Mouse (Mus musculus) neural tube, embryonic 12.5 days (tissue): ENCODE measurements around the gene Pxdn. TPM values are rescaled to one million over a fixed set of nuclear protein-coding genes. Genes with fewer than 3 reads are reported as not detected.
A peak's percentile ranks its signal among the peaks of the same experiment; 100 is the strongest.

Source experiments
- ATAC-seq: fragments of 200-750 bp; cut with Nextera tagmentation; 2 replicates; pipeline ENCODE4 v1.8.0; 2017; ENCODE audit warnings: low read depth, mild to moderate bottlenecking, moderate TSS enrichment, moderate library complexity; ENCODE audit not compliant: low FRiP score
- H3K27ac ChIP-seq: fragments of 300-500 bp; sonication (generic); 2 replicates; pipeline ENCODE4 v1.5.1; 2016
- H3K27me3 ChIP-seq: fragments of 300-500 bp; sonication (generic); replicated peaks from 2 replicates; pipeline ENCODE4 v1.6.1; 2016; ENCODE audit warnings: mild to moderate bottlenecking
- H3K36me3 ChIP-seq: fragments of 300-500 bp; sonication (generic); 2 replicates; pipeline ENCODE4 v1.6.1; 2016; ENCODE audit warnings: mild to moderate bottlenecking
- H3K4me1 ChIP-seq: fragments of 300-500 bp; sonication (generic); 2 replicates; pipeline ENCODE4 v1.6.1; 2016
- H3K4me2 ChIP-seq: fragments of 300-500 bp; sonication (generic); replicated peaks from 2 replicates; pipeline ENCODE4 v1.6.1; 2016; ENCODE audit warnings: mild to moderate bottlenecking
- H3K4me3 ChIP-seq: fragments of 300-500 bp; sonication (generic); 2 replicates; pipeline ENCODE4 v1.5.1; 2016
- H3K9ac ChIP-seq: fragments of 300-500 bp; sonication (generic); 2 replicates; pipeline ENCODE4 v1.6.1; 2016; ENCODE audit warnings: mild to moderate bottlenecking
- H3K9me3 ChIP-seq: fragments of 300-500 bp; sonication (generic); 2 replicates; pipeline ENCODE4 v1.6.1; 2016; ENCODE audit warnings: mild to moderate bottlenecking
- WGBS: fragments of 180-500 bp; shearing (Covaris S2); methylation state at CpG from one replicate; pipeline ENCODE4 v1.1.7; 2016; 5-methylcytosine and 5-hydroxymethylcytosine counted together
- polyA plus RNA-seq: library from polyadenylated mRNA; unstranded; fragments of >200 nt; fragmentation: Nextera tagmentation; extraction: Ambion mirVana; gene quantifications from 2 replicates; pipeline ENCODE4 v1.2.1, GENCODE M21; 2016

The Pxdn gene
- polyA plus RNA-seq, 1 experiment from 2014 or later = 74.1 TPM

GRCm38 (mm10) chr12:30003680-30004364 is 66.4 kb downstream of the Pxdn start:
- ATAC-seq = peak; percentile 68
- Histone ChIP-seq H3K27me3 (no peaks in the 10 kb centered on the region), H3K9ac (no peak overlapping the region), H3K9me3 (no peaks in the 10 kb centered on the region), H3K4me1 (peaks cover 6% of the 10 kb centered on the region; the same call in 1 of the 2 replicates), H3K4me3 (no peak overlapping the region), H3K4me2 (no peak overlapping the region), H3K36me3 (peaks cover 87% of the 10 kb centered on the region), H3K27ac (0 out of 2 replicates have a peak overlapping the region, but pooled peaks have one; percentile 1)
- WGBS = 61% methylated on average over 14 of the region's 14 CpGs

- ATAC-seq = peak; percentile 33; the same call in 1 of the 2 replicates
- no peak overlapping the region for H3K27ac ChIP-seq
Measured at GRCm38 (mm10) chr12:30004365-30004723, 66.9 kb downstream of the Pxdn start.

GRCm38 (mm10) chr12:30006586-30006985 is 69.2 kb downstream of the Pxdn start:
- WGBS = 87% methylated on average over 9 of the region's 9 CpGs

More at GRCm38 (mm10) chr12:30004365-30004723, 66.9 kb downstream of the Pxdn start:
- Histone ChIP-seq H3K4me3 (no peak overlapping the region), H3K4me1 (peaks cover 6% of the 10 kb centered on the region; the same call in 1 of the 2 replicates), H3K9me3 (no peaks in the 10 kb centered on the region), H3K9ac (no peak overlapping the region), H3K36me3 (peaks cover 86% of the 10 kb centered on the region), H3K4me2 (no peak overlapping the region), H3K27me3 (no peaks in the 10 kb centered on the region)
- WGBS = 71% methylated on average over 5 of the region's 5 CpGs

GRCm38 (mm10) chr12:30008741-30009140 is 71.3 kb downstream of the Pxdn start:
- ATAC-seq = no peak
- H3K4me1 ChIP-seq = peaks cover 2% of the 10 kb centered on the region; the same call in 1 of the 2 replicates
- WGBS = 91% methylated on average over 5 of the region's 5 CpGs
- no peak overlapping the region for H3K4me2 ChIP-seq
- no peak overlapping the region for H3K27ac ChIP-seq
- H3K4me3 ChIP-seq = no peak overlapping the region
- H3K9ac ChIP-seq = no peak overlapping the region
- peaks cover 81% of the 10 kb centered on the region for H3K36me3 ChIP-seq
- H3K9me3 ChIP-seq = no peaks in the 10 kb centered on the region
- H3K27me3 ChIP-seq = no peaks in the 10 kb centered on the region

More at GRCm38 (mm10) chr12:30006586-30006985, 69.2 kb downstream of the Pxdn start:
- Histone ChIP-seq H3K4me3 (no peak overlapping the region), H3K9me3 (no peaks in the 10 kb centered on the region), H3K4me1 (peaks cover 6% of the 10 kb centered on the region; the same call in 1 of the 2 replicates), H3K27ac (no peak overlapping the region), H3K9ac (no peak overlapping the region), H3K27me3 (no peaks in the 10 kb centered on the region), H3K4me2 (no peak overlapping the region), H3K36me3 (peaks cover 81% of the 10 kb centered on the region)
- ATAC-seq = no peak

GRCm38 (mm10) chr12:30015501-30015900 is 78.1 kb downstream of the Pxdn start:
- Histone ChIP-seq H3K27me3 (no peaks in the 10 kb centered on the region), H3K9me3 (no peaks in the 10 kb centered on the region), H3K4me1 (no peaks in the 10 kb centered on the region), H3K4me3 (no peak overlapping the region), H3K36me3 (peaks cover 70% of the 10 kb centered on the region), H3K9ac (no peak overlapping the region), H3K27ac (no peak overlapping the region), H3K4me2 (no peak overlapping the region)
- 95% methylated on average over 9 of the region's 9 CpGs for WGBS
- no peak for ATAC-seq

GRCm38 (mm10) chr12:30017131-30017530 is 79.7 kb downstream of the Pxdn start:
- Histone ChIP-seq H3K4me3 (no peak overlapping the region), H3K9me3 (no peaks in the 10 kb centered on the region), H3K4me1 (no peaks in the 10 kb centered on the region), H3K9ac (no peak overlapping the region), H3K27me3 (no peaks in the 10 kb centered on the region), H3K4me2 (no peak overlapping the region), H3K27ac (no peak overlapping the region), H3K36me3 (peaks cover 56% of the 10 kb centered on the region)
- WGBS = 91% methylated on average over 3 of the region's 3 CpGs
- ATAC-seq = no peak

- Histone ChIP-seq H3K9ac (no peak overlapping the region), H3K9me3 (no peaks in the 10 kb centered on the region), H3K4me1 (no peaks in the 10 kb centered on the region), H3K27me3 (no peaks in the 10 kb centered on the region), H3K36me3 (peaks cover 26% of the 10 kb centered on the region), H3K27ac (no peak overlapping the region), H3K4me2 (no peak overlapping the region), H3K4me3 (no peak overlapping the region)
- no peak for ATAC-seq
Measured at GRCm38 (mm10) chr12:30020447-30020846, 83.0 kb downstream of the Pxdn start.

- H3K36me3 ChIP-seq = peaks cover 4% of the 10 kb centered on the region; the same call in 1 of the 2 replicates
- WGBS = 44% methylated on average over 3 of the region's 3 CpGs
- no peaks in the 10 kb centered on the region for H3K27me3 ChIP-seq
- H3K9ac ChIP-seq = no peak overlapping the region
- H3K4me1 ChIP-seq = no peaks in the 10 kb centered on the region
- H3K4me2 ChIP-seq = no peak overlapping the region
- no peak overlapping the region for H3K27ac ChIP-seq
- H3K4me3 ChIP-seq = no peak overlapping the region
- no peak for ATAC-seq
- H3K9me3 ChIP-seq = no peaks in the 10 kb centered on the region
Measured at GRCm38 (mm10) chr12:30023491-30023890, 86.1 kb downstream of the Pxdn start.

GRCm38 (mm10) chr12:30024264-30024825 is 86.9 kb downstream of the Pxdn start:
- WGBS = 43% methylated on average over 2 of the region's 2 CpGs
- ATAC-seq = no peak
- Histone ChIP-seq H3K4me2 (no peak overlapping the region), H3K27me3 (no peaks in the 10 kb centered on the region), H3K4me3 (no peak overlapping the region), H3K4me1 (no peaks in the 10 kb centered on the region), H3K36me3 (peaks cover 4% of the 10 kb centered on the region; the same call in 1 of the 2 replicates), H3K27ac (no peak overlapping the region), H3K9me3 (no peaks in the 10 kb centered on the region), H3K9ac (no peak overlapping the region)

- Histone ChIP-seq H3K9me3 (no peaks in the 10 kb centered on the region), H3K9ac (no peak overlapping the region), H3K4me3 (no peak overlapping the region), H3K36me3 (no peaks in the 10 kb centered on the region), H3K4me2 (no peak overlapping the region), H3K4me1 (no peaks in the 10 kb centered on the region), H3K27ac (no peak overlapping the region), H3K27me3 (no peaks in the 10 kb centered on the region)
- WGBS = 80% methylated on average over 3 of the region's 3 CpGs
- no peak for ATAC-seq
Measured at GRCm38 (mm10) chr12:30027721-30028340, 90.4 kb downstream of the Pxdn start.

GRCm38 (mm10) chr12:30029111-30029510 is 91.7 kb downstream of the Pxdn start:
- 89% methylated on average over 1 of the region's 1 CpGs for WGBS
- no peak overlapping the region for H3K27ac ChIP-seq
- H3K36me3 ChIP-seq = no peaks in the 10 kb centered on the region
- no peak overlapping the region for H3K4me2 ChIP-seq
- H3K4me3 ChIP-seq = no peak overlapping the region
- no peak for ATAC-seq
- H3K9ac ChIP-seq = no peak overlapping the region
- H3K4me1 ChIP-seq = no peaks in the 10 kb centered on the region
- no peaks in the 10 kb centered on the region for H3K9me3 ChIP-seq
- H3K27me3 ChIP-seq = no peaks in the 10 kb centered on the region

GRCm38 (mm10) chr12:30030571-30030970 is 93.2 kb downstream of the Pxdn start:
- Histone ChIP-seq H3K9me3 (no peaks in the 10 kb centered on the region), H3K27ac (no peak overlapping the region), H3K9ac (no peak overlapping the region), H3K36me3 (no peaks in the 10 kb centered on the region), H3K4me3 (no peak overlapping the region), H3K27me3 (no peaks in the 10 kb centered on the region), H3K4me1 (0 out of 2 replicates have a peak, but pooled peaks cover 3% of the 10 kb centered on the region), H3K4me2 (no peak overlapping the region)
- no peak for ATAC-seq
- WGBS = 81% methylated on average over 5 of the region's 5 CpGs
